Mouse (Mus musculus): ENCODE measurements at regions not wholly inside any gene's neighbourhood (a gene's known extent, or its start where the extent isn't known, plus 50 kb on each side); places are given as distances from the start of the nearest gene placed in this dataset.

- no peak for TF ChIP-seq CTCF (IDR thresholded peaks at IDR 0.05; ENCODE audit: extremely low read depth, insufficient read length, insufficient replicate concordance, low read depth, low read length)
- no peak for TF ChIP-seq POLR2A (IDR thresholded peaks at IDR 0.05; ENCODE audit: low read depth, low read length)
Observed at GRCm38 (mm10) chr8:35300359-35300758, 465.2 kb upstream of the Gm19410 start.
